Mouse (Mus musculus): ENCODE results near the gene Trim11.

Gene Trim11

GRCm38 (mm10) chr11:58955868-58956257 lies 22.0 kb upstream of the Trim11 start:
- DNase-seq (ENCODE audit: low read depth, low spot score) = no peak

GRCm38 (mm10) chr11:58957226-58957914 lies 20.5 kb upstream of the Trim11 start:
- DNase-seq (ENCODE audit: low read depth, low spot score) = peak; percentile 70

DNA sequence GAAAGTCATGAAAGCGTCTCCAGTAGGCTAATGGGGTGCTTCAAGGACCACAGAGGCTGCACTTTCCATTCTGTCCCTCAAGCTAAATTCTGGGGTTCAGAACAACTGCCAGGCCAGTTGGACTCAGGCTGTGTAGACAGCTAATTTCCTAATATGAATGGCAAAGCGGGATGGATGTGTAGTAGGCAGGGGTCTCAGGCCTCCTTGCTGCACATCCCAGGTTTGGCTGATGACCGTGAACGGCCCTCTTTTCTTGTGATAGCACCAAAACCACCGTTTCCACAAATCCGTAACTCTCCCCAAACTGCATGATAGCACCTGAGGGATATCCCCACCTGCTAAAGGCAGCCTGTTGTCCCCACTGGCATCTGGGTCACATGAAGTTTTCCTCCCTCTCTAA lies 19.4 kb upstream of the Trim11 start:
- DNase-seq (ENCODE audit: low read depth, low spot score) = no peak

DNA sequence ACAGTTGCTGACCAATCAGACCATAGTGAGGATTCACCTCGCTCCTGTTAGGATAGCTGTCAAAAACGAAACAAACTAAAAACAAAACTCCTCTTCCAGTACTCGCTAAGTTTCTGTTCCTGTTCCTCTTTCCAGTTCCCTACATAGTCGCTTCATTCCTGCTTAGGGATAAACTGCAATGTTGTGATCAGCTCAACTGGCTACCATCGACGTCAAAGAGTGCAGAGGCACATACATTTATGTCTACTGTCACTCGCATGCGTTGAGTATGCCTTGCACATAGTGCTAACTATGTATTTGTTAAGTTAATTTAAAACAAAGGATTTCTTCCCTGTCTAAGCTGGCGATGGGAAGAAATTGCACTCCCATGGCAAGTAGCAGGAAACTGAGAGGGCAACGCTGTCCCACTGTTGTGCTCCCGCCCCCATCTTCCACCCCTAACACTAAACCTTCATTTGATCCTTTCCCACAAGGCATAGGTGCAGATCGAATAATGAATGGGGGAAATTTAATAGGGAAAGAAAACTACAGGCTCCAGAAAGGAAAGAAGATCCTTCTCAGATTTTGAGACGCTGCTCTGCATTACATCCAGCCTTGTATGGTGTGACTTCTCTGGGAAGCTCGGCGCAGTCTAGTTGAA lies 18.6 kb upstream of the Trim11 start:
- no peak for DNase-seq (ENCODE audit: low read depth, low spot score)

GRCm38 (mm10) chr11:58959921-58960465 lies 17.9 kb upstream of the Trim11 start:
- DNase-seq (ENCODE audit: low read depth, low spot score) = peak; percentile 98

DNA sequence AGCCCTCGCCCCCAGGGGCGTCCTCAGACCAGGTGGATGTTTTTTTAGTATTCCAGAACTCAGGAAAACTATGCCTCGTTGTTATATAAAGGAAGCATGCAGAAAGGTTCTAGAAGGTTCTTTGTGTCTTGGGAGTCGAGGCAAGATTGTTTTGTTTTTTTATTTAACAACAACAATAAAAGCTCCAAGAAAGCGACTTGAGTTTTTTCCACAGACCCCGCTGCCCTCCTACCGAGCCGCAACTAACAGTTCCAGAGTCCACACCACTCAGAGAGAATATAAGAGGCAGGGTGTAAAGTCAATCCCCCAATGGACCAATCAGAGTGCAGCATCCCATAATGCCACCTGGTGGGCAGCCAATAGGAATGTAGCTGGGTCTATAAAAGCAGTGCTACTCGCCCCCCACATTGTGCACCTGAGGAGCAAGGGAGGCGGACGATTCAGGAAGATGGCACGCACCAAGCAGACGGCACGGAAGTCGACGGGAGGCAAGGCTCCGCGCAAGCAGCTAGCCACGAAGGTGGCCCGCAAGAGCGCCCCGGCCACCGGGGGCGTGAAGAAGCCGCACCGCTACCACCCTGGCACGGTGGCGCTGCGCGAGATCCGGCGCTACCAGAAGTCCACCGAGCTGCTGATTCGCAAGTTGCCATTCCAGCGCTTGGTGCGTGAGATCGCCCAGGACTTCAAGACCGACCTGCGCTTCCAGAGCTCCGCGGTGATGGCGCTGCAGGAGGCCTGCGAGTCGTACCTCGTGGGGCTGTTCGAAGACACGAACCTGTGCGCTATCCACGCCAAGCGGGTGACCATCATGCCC lies 16.3 kb upstream of the Trim11 start:
- peak; percentile 60 for DNase-seq (ENCODE audit: low read depth, low spot score)

- no peak for DNase-seq (ENCODE audit: low read depth, low spot score)
Measured at GRCm38 (mm10) chr11:58963543-58963942, 14.3 kb upstream of the Trim11 start.

GRCm38 (mm10) chr11:58964216-58964615 lies 13.7 kb upstream of the Trim11 start:
- DNase-seq (ENCODE audit: low read depth, low spot score) = no peak

- DNase-seq (ENCODE audit: low read depth, low spot score) = no peak
Measured at GRCm38 (mm10) chr11:58965001-58965760, 12.7 kb upstream of the Trim11 start.

DNA sequence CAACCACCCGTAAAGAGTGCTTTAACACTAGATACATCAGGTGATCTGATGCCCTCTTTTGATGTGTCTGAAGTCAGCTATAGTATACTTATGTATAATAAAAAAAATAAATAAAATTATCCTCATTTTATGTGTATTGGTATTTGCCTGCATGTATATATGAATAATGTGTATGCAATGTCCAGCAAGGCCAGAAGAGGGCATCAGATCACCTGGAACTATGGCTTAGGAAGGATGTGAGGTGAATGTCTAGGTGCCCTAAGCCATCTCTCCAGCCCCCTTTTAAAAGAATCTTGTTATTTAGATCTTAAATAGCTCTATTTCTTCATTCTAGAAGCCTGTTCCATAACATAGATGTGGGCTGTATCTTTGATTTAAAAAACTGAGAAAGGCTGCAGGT lies 10.5 kb upstream of the Trim11 start:
- no peak for DNase-seq (ENCODE audit: low read depth, low spot score)

- DNase-seq (ENCODE audit: low read depth, low spot score) = no peak
Measured at GRCm38 (mm10) chr11:58968551-58968950, 9.3 kb upstream of the Trim11 start.

GRCm38 (mm10) chr11:58969027-58969426 lies 8.9 kb upstream of the Trim11 start:
- DNase-seq (ENCODE audit: low read depth, low spot score) = no peak

GRCm38 (mm10) chr11:58969659-58970058 lies 8.2 kb upstream of the Trim11 start:
- no peak for DNase-seq (ENCODE audit: low read depth, low spot score)

DNA sequence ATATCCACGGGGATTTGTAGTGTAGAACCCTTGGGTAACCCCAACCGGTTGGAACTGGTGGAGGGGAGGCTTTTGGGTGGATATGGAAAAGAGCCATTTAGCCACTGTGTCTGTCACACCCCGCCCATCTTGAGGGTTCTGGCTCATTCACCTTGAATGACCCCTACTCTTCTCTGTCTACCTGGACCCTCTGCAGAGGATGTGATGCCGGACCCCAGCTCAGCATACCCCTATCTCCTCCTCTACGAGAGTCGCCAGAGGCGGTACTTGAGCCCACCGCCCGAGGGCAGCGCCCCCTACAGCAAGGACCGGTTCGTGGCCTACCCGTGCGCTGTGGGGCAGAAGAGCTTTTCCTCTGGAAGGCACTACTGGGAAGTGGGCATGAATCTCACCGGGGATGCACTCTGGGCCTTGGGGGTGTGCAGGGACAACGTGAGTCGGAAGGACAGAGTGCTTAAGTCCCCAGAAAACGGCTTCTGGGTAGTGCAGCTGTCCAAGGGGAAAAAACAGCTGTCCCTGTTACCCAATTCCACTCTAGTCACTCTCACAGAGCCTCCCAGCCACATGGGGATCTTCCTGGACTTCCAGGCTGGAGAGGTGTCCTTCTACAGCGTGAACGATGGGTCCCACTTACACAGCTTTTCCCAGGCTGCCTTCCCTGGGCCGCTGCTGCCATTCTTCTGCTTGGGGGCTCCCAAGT lies 6.9 kb upstream of the Trim11 start:
- no peak for DNase-seq (ENCODE audit: low read depth, low spot score)

- DNase-seq (ENCODE audit: low read depth, low spot score) = no peak
Measured at GRCm38 (mm10) chr11:58971796-58972195, 6.1 kb upstream of the Trim11 start.

DNA sequence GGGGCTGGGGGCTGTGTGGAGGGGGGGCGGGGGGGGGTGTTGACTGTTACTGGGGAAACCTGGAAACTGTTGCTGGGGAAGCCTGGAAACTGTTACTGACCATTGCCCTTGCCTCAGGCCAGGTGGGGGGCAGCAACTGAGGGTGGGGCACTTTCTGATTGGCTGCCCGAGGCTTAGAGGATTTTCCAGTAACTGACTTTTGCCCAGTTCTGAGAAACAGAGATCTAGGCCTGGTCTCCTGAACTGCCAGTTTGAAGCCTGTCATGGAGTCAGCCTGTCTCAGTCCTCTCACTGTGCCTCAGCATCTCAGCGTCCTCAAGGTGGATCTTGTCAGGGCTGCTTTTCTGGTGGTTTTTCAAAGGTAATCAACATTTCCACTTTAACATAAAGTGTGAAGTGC lies 3.5 kb upstream of the Trim11 start:
- no peak for DNase-seq (ENCODE audit: low read depth, low spot score)

- no peak for DNase-seq (ENCODE audit: low read depth, low spot score)
Measured at GRCm38 (mm10) chr11:58977150-58977549, 743 bp upstream of the Trim11 start.

DNA sequence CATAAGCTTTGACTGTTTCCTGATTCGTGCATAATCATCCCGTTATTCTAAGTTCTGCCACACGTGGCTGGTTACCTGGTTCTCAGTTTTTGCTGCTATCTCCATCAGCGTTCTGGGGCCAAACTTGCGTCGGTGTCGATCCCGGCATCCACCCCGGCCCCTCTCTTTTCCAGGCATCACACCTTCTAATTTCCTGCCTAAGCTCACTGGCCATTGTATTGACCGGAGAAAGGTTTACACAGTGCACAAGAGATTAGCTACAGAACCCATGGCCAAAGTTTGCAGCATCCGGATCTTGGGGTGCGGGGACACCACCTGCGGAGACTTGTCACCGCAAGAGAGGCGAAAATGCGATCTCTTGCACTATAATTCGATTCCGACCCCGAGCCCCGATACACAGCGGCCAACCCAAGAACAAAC lies 276 bp upstream of the Trim11 start:
- no peak for DNase-seq (ENCODE audit: low read depth, low spot score)

- DNase-seq (ENCODE audit: low read depth, low spot score) = no peak
Measured at GRCm38 (mm10) chr11:58978706-58979030, 775 bp downstream of the Trim11 start.

DNA sequence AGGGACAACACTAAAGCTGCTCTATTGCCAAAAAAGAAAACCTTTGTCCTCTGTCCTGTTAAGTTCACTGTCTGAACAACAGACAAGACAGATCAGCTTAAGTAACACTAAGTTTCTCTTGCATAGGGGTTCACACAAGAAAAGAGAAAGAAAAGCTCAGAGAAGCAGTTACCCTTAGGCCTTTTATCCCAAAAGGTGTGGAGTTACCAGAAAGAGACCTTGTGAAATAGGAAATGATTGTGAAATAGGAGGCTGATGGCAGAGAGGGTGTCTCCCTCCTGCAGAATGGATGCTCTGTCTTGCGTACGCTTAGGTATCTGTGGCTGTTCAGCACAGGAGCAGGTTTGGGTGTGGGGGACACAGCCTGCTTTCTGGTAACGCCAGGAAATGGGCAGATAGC lies 1.3 kb downstream of the Trim11 start:
- no peak for DNase-seq (ENCODE audit: low read depth, low spot score)

GRCm38 (mm10) chr11:58979661-58980060 lies 1.8 kb downstream of the Trim11 start:
- DNase-seq (ENCODE audit: low read depth, low spot score) = no peak

Data from brain, adult 2 months (tissue).